Mouse (Mus musculus) stomach, embryonic 14.5 days (tissue): ENCODE measurements around the gene Slc5a6. TPM values are rescaled to one million over a fixed set of nuclear protein-coding genes. Genes with fewer than 3 reads are reported as not detected.
"Not testable (repeated sequence)": the region's sequence is repeated elsewhere in the genome, so short reads cannot be mapped to it uniquely, and the experiment has no call there.

Experiments used
- ATAC-seq: fragments of 200-750 bp; cut with Nextera tagmentation; 2 replicates; pipeline ENCODE4 v1.8.0; 2017; ENCODE audit warnings: low read depth, moderate TSS enrichment; ENCODE audit not compliant: insufficient number of reproducible peaks, insufficient read depth, low FRiP score
- H3K27ac ChIP-seq: fragments of 300-500 bp; sonication (generic); 2 replicates; pipeline ENCODE4 v1.5.1; 2014; ENCODE audit warnings: mild to moderate bottlenecking, low read length, moderate library complexity, mixed read lengths
- H3K27me3 ChIP-seq: fragments of 300-500 bp; sonication (generic); 2 replicates; pipeline ENCODE4 v1.6.1; 2014; ENCODE audit warnings: low read length, control low read depth, mixed read lengths; ENCODE audit not compliant: control insufficient read depth, insufficient read depth
- H3K36me3 ChIP-seq: fragments of 300-500 bp; sonication (generic); 2 replicates; pipeline ENCODE4 v1.6.1; 2014; ENCODE audit warnings: mild to moderate bottlenecking, control low read depth, low read length, moderate library complexity, mixed read lengths; ENCODE audit not compliant: control insufficient read depth, insufficient read depth
- H3K4me1 ChIP-seq: fragments of 300-500 bp; sonication (generic); 2 replicates; pipeline ENCODE4 v1.6.1; 2014; ENCODE audit warnings: low read length, control low read depth, mixed read lengths; ENCODE audit not compliant: control insufficient read depth, insufficient read depth
- H3K4me2 ChIP-seq: fragments of 300-500 bp; sonication (generic); replicated peaks from 2 replicates; pipeline ENCODE4 v1.6.1; 2014; ENCODE audit warnings: low read depth, low read length, control low read depth
- H3K4me3 ChIP-seq: fragments of 300-500 bp; sonication (generic); 2 replicates; pipeline ENCODE4 v1.5.1; 2014; ENCODE audit warnings: low read depth, low read length, control low read depth
- H3K9ac ChIP-seq: fragments of 300-500 bp; sonication (generic); replicated peaks from 2 replicates; pipeline ENCODE4 v1.6.1; 2014; ENCODE audit warnings: low read depth, mild to moderate bottlenecking, control low read depth, low read length, moderate library complexity, mixed read lengths
- H3K9me3 ChIP-seq: fragments of 300-500 bp; sonication (generic); 2 replicates; pipeline ENCODE4 v1.6.1; 2016; ENCODE audit warnings: low read depth, low read length, control low read depth; ENCODE audit not compliant: control insufficient read depth
- WGBS: fragments of 180-500 bp; shearing (Covaris S2); extraction: QIAGEN DNeasy Blood & Tissue Kit; methylation state at CpG from one replicate; pipeline ENCODE4 v1.1.7; 2014; 5-methylcytosine and 5-hydroxymethylcytosine counted together
- polyA plus RNA-seq: library from polyadenylated mRNA; unstranded; fragments of >200 nt; fragmentation: Nextera tagmentation; extraction: Ambion mirVana; gene quantifications from 2 replicates; pipeline ENCODE4 v1.2.1, GENCODE M21; 2014

Slc5a6 gene
- polyA plus RNA-seq, 1 experiment from 2014 or later = 9.2 TPM

DNA sequence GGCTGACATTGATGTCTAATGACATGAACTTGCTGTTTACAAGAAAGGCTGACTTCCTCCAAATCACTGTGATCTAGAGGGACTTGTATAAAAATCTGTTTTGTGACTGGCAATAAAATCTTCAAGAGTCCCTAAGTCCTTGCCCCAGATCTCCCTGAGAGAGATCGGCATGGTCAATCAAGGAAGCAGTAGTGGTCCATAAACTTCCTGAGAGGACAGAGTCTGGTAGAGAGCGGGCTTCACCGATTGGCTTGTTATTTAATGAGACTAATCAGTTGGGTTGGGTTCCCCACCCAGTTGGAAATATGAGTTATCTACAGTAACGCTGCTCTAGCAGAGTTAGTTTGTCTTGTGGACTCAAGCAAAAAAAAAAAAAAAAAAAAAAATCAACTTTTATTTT, 17.8 kb downstream of the Slc5a6 start:
- WGBS = 77% methylated on average over 4 of the region's 4 CpGs
- H3K4me3 ChIP-seq = no peak overlapping the region
- H3K36me3 ChIP-seq = no peaks in the 10 kb centered on the region
- ATAC-seq = no peak
- H3K27me3 ChIP-seq = no peaks in the 10 kb centered on the region
- H3K9me3 ChIP-seq = no peaks in the 10 kb centered on the region
- no peak overlapping the region for H3K4me2 ChIP-seq
- no peak overlapping the region for H3K27ac ChIP-seq
- no peaks in the 10 kb centered on the region for H3K4me1 ChIP-seq
- H3K9ac ChIP-seq = no peak overlapping the region

DNA sequence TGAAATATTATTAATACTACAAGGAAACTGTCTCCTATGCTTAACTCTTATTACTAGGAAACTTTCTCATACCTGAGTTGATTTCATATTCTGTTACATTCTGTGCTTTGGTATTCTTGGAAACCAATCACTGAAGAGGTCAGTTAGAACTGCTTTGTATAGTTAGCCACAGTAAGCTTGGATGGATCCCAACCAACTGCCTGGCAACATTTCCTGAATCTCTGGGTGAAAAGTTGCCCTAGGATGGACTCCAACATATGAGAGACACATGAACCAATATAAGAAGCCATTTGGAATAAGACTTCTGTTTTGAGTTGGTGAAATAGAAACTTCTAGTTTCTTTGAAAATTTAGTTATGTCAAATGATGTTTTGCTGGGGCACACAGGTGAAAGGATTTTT, 24.1 kb downstream of the Slc5a6 start:
- H3K9me3 ChIP-seq = no peaks in the 10 kb centered on the region
- H3K9ac ChIP-seq = no peak overlapping the region
- H3K4me2 ChIP-seq = no peak overlapping the region
- H3K27me3 ChIP-seq = no peaks in the 10 kb centered on the region
- no peaks in the 10 kb centered on the region for H3K36me3 ChIP-seq
- 0 out of 2 replicates have a peak, but pooled peaks cover 2% of the 10 kb centered on the region for H3K4me1 ChIP-seq
- no peak for ATAC-seq
- no peak overlapping the region for H3K27ac ChIP-seq
- no peak overlapping the region for H3K4me3 ChIP-seq

DNA sequence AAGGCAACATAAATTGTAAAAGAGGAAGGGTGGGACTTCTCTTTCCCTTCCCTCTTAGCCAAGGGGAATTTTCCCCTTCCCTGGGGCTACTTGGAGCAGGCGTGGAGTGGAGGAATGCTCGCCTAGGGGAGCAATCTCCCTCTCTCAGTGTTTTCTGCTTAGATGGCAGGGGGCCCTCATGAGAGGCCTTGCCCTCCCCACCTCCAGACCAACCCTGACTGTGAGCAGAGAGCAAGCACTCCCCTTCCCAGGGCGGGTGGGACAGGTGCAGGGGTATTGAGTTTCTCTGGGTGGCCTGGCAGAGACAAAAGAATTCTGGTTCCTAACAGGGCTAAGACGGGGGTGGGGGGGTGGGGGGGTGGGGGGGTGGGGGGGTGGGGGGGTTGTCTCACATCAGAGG, 25.5 kb downstream of the Slc5a6 start:
- no peak for ATAC-seq
- WGBS = 24% methylated on average over 4 of the region's 4 CpGs
- H3K4me3 ChIP-seq = no peak overlapping the region

DNA sequence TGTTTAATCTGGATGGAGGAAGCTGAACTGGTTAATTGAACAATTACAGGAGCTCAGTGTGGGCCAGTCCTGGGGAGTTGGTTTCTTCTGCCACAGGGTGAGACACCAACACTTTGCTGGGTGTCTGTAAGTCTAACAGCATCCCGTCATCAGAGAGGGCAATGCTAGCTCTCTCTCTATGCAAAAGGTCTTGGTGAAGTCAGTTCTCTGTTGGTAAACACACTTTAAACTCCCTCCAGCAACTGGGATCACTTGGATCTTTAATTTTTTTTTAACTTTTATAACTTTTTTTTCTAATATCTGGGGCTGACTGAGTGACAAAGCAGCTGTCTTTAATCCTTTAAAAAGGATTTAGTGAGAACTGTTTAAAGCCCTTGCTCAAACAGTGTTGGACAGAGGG, 26.0 kb downstream of the Slc5a6 start:
- Histone ChIP-seq H3K4me1 (0 out of 2 replicates have a peak, but pooled peaks cover 2% of the 10 kb centered on the region), H3K9me3 (no peaks in the 10 kb centered on the region), H3K9ac (no peak overlapping the region), H3K36me3 (no peaks in the 10 kb centered on the region), H3K4me2 (no peak overlapping the region), H3K4me3 (no peak overlapping the region), H3K27me3 (no peaks in the 10 kb centered on the region), H3K27ac (no peak overlapping the region)
- ATAC-seq = no peak
- 58% methylated on average over 1 of the region's 1 CpGs for WGBS

More for the DNA sequence above, 25.5 kb downstream of the Slc5a6 start:
- 0 out of 2 replicates have a peak, but pooled peaks cover 2% of the 10 kb centered on the region for H3K4me1 ChIP-seq
- H3K27me3 ChIP-seq = no peaks in the 10 kb centered on the region
- H3K36me3 ChIP-seq = no peaks in the 10 kb centered on the region
- H3K4me2 ChIP-seq = no peak overlapping the region
- H3K27ac ChIP-seq = no peak overlapping the region
- no peaks in the 10 kb centered on the region for H3K9me3 ChIP-seq
- H3K9ac ChIP-seq = no peak overlapping the region

DNA sequence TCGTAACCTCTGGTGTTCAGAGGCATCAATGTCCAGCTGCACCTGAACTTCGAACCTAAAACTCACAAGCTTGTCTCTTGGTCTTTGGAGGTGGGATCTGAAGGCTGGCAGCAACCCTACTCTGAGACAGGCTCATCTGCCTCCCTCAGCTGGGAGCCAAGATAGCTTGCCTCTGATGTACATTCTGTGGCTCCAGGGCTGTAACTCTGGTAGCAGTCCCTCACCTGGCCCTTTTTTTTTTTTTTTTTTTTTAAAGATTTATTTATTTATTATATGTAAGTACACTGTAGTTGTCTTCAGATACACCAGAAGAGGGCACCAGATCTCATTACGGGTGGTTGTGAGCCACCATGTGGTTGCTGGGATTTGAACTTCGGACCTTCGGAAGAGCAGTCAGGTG, 26.9 kb downstream of the Slc5a6 start:
- H3K36me3 ChIP-seq, H3K9ac ChIP-seq, H3K4me2 ChIP-seq, H3K27me3 ChIP-seq, H3K4me1 ChIP-seq, H3K4me3 ChIP-seq, ATAC-seq, H3K9me3 ChIP-seq, H3K27ac ChIP-seq: not testable (repeated sequence)
- WGBS = 81% methylated on average over 4 of the region's 5 CpGs

DNA sequence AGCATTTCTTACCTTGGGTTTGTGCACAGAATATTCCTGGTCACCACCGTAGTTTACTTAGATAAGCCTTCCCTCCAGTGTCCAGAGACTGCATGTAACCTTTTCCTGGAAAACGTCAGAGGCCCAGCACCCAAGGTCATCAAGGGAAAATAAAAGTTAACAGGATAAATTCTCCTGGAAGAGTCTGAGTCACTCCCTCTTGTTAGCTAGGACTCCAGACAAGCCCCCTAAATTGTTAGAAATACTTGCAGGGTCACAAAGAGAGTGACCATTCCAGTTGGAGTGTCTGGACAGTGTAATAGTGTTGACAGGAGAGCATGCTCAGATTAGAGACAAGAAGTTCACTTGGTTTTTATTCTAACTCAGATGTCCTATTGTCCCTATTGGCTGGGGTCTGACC, 32.8 kb downstream of the Slc5a6 start:
- WGBS = 61% methylated on average over 2 of the region's 2 CpGs
- H3K4me3 ChIP-seq = no peak overlapping the region
- no peak overlapping the region for H3K27ac ChIP-seq
- H3K27me3 ChIP-seq = no peaks in the 10 kb centered on the region
- no peaks in the 10 kb centered on the region for H3K4me1 ChIP-seq
- no peaks in the 10 kb centered on the region for H3K9me3 ChIP-seq
- H3K9ac ChIP-seq = no peak overlapping the region
- H3K4me2 ChIP-seq = no peak overlapping the region
- H3K36me3 ChIP-seq = no peaks in the 10 kb centered on the region
- no peak for ATAC-seq

DNA sequence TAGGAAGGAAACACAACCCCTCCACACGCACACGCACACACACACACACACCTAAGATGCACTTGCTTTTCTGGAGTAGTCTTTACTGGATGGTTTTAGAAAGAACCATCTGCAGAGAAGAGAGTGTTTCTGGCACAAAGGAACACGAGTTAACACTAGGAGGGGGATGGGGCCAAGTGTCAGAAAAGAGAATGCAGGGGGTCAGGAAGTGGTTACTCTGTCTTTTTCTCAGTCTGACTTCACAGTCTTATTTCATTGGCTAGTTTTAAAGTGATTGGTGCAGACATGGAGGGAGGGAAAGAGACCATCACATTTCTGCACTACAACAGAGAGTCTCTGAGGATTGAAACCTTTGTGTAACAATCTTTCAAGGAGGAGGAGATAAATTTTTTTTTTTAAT, 36.0 kb downstream of the Slc5a6 start:
- Histone ChIP-seq H3K4me2 (no peak overlapping the region), H3K27ac (no peak overlapping the region), H3K4me3 (no peak overlapping the region), H3K36me3 (no peaks in the 10 kb centered on the region), H3K27me3 (no peaks in the 10 kb centered on the region), H3K4me1 (no peaks in the 10 kb centered on the region), H3K9me3 (no peaks in the 10 kb centered on the region), H3K9ac (no peak overlapping the region)
- 70% methylated on average over 3 of the region's 3 CpGs for WGBS
- no peak for ATAC-seq

DNA sequence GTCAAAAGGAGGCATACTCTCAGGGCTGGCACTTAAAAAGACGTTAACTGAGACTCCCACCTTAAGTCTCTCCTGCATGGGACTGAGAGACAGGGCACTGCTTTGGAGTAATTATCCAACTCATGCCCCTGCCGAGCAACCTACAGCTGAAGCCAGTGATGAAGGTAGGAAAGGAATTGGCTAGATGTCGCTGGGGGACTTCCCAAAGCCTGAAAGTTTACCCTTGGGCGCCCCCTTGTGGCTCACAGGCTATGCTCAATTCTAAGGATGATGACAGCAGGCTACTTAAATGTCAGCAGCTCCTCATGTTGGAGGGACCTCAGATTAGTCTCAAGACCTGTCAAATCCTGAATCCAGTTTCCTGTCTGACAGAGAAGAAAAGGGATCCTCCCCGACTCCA, 44.5 kb downstream of the Slc5a6 start:
- 5% methylated on average over 5 of the region's 5 CpGs for WGBS
- Histone ChIP-seq H3K4me3 (no peak overlapping the region), H3K4me2 (no peak overlapping the region), H3K4me1 (no peaks in the 10 kb centered on the region), H3K36me3 (no peaks in the 10 kb centered on the region), H3K9ac (no peak overlapping the region), H3K27me3 (no peaks in the 10 kb centered on the region), H3K27ac (no peak overlapping the region), H3K9me3 (no peaks in the 10 kb centered on the region)
- ATAC-seq = 0 out of 2 replicates have a peak, but pooled peaks have one; percentile 56

DNA sequence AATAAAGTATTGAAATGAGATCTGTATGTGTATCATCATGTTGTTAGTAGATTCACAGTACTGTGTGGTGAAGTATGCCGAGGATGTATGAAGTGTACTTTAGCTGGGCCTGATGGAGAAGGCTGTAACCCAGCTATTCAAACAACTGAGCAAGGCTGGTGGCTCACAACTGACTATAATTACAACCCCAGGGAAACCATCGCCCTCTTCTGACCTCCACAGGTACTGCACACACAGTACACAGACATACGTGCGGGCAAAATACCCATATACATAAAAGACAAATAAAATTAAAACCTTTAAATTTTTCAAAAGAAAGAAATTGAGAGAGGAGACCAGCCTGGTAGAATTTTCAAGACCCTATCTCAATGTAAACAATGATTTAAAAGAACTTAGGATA, 47.2 kb downstream of the Slc5a6 start:
- no peaks in the 10 kb centered on the region for H3K27me3 ChIP-seq
- H3K27ac ChIP-seq = no peak overlapping the region
- no peaks in the 10 kb centered on the region for H3K4me1 ChIP-seq
- no peak for ATAC-seq
- no peak overlapping the region for H3K4me3 ChIP-seq
- WGBS = 85% methylated on average over 4 of the region's 4 CpGs
- no peaks in the 10 kb centered on the region for H3K36me3 ChIP-seq
- H3K9me3 ChIP-seq = no peaks in the 10 kb centered on the region
- H3K4me2 ChIP-seq = no peak overlapping the region
- H3K9ac ChIP-seq = no peak overlapping the region
